Mouse (Mus musculus) CH12.LX (cell line): ENCODE results near the gene Polr2b. TPM values are rescaled to one million over a fixed set of nuclear protein-coding genes. Genes with fewer than 3 reads are reported as not detected.

Experiments used
- DNase-seq: peaks from one replicate; pipeline ENCODE4 v3.0.0-alpha.2; 2013; ENCODE audit errors: extremely low read depth
- H3K27ac ChIP-seq: 2 replicates; pipeline ENCODE4 v1.5.1; 2012; ENCODE audit warnings: low read depth, mild to moderate bottlenecking, control low read depth, moderate library complexity; ENCODE audit not compliant: insufficient read depth
- H3K27me3 ChIP-seq: replicated peaks from 2 replicates; pipeline ENCODE3; 2012; ENCODE audit warnings: inconsistent platforms
- H3K36me3 ChIP-seq, 2 experiments: replicated peaks in 1 of 2; 2 replicates each; pipeline versions ENCODE3 to v1.6.1; 2012; ENCODE audit warnings: inconsistent platforms in 1 of 2, low read length in 1 of 2, mild to moderate bottlenecking in 1 of 2, mixed read lengths in 1 of 2, moderate library complexity in 1 of 2; ENCODE audit not compliant: control insufficient read depth in 1 of 2, insufficient read depth in 1 of 2
- H3K4me1 ChIP-seq, 2 experiments: 2 replicates each; pipeline ENCODE4 v1.6.1; 2012; ENCODE audit warnings: inconsistent platforms in 1 of 2, moderate library complexity in 1 of 2; ENCODE audit not compliant: insufficient read depth in 2 of 2, control insufficient read depth in 1 of 2
- H3K4me2 ChIP-seq: 2 replicates; pipeline ENCODE4 v1.6.1; 2012; ENCODE audit warnings: low read depth, mild to moderate bottlenecking, control low read depth; ENCODE audit not compliant: poor library complexity, insufficient read depth, severe bottlenecking
- H3K4me3 ChIP-seq, 3 experiments: fragments of 150-350 bp in 1 of 3; sonication (generic) in 1 of 3; replicated peaks in 1 of 3; 2 replicates each; pipeline versions ENCODE3 to v1.5.1; 2011 to 2012; ENCODE audit warnings: low read depth in 2 of 3, low read length in 2 of 3, mild to moderate bottlenecking in 2 of 3, moderate library complexity in 2 of 3, control low read depth in 1 of 3, improper control_type of control experiment in 1 of 3, inconsistent platforms in 1 of 3, mixed read lengths in 1 of 3; ENCODE audit not compliant: poor library complexity in 1 of 3
- H3K79me2 ChIP-seq: replicated peaks from 2 replicates; pipeline ENCODE4 v1.6.1; 2012; ENCODE audit warnings: mild to moderate bottlenecking, moderate library complexity; ENCODE audit not compliant: control insufficient read depth, poor library complexity, insufficient read depth, severe bottlenecking; ENCODE audit errors: extremely low read depth
- H3K9ac ChIP-seq: 2 replicates; pipeline ENCODE4 v1.6.1; 2012; ENCODE audit warnings: low read depth, mild to moderate bottlenecking, control low read depth, moderate library complexity; ENCODE audit not compliant: insufficient read depth
- H3K9me3 ChIP-seq: replicated peaks from 2 replicates; pipeline ENCODE3; 2012; ENCODE audit warnings: low read length, inconsistent platforms, mixed read lengths
- BHLHE40 ChIP-seq: IDR thresholded peaks from 2 replicates; pipeline ENCODE4 v1.6.1; 2011; ENCODE audit warnings: mild to moderate bottlenecking, low read depth, low read length, improper control_type of control experiment
- CHD1 ChIP-seq: IDR thresholded peaks from 2 replicates; pipeline ENCODE4 v1.6.1; 2012; ENCODE audit warnings: low read depth, low read length, improper control_type of control experiment, inconsistent platforms
- CTCF ChIP-seq, 2 experiments: IDR thresholded peaks in 1 of 2; conservative IDR thresholded peaks in 1 of 2; 2 replicates each; pipeline ENCODE4 v1.5.1; 2011 to 2012; ENCODE audit warnings: low read depth in 2 of 2, low read length in 2 of 2, improper control_type of control experiment in 1 of 2, inconsistent platforms in 1 of 2, mild to moderate bottlenecking in 1 of 2, moderate library complexity in 1 of 2
- ELF1 ChIP-seq: IDR thresholded peaks from 2 replicates; pipeline ENCODE4 v1.6.1; 2014; ENCODE audit warnings: low read depth, mild to moderate bottlenecking, inconsistent platforms, low read length, improper control_type of control experiment
- ETS1 ChIP-seq: conservative IDR thresholded peaks from 2 replicates; pipeline ENCODE4 v1.6.1; 2012; ENCODE audit warnings: low read depth, mild to moderate bottlenecking, inconsistent platforms, low read length, improper control_type of control experiment, moderate library complexity
- GABPA ChIP-seq: IDR thresholded peaks from 2 replicates; pipeline ENCODE4 v1.6.1; 2012; ENCODE audit warnings: low read depth, low read length, improper control_type of control experiment, inconsistent platforms; ENCODE audit not compliant: insufficient replicate concordance
- HCFC1 ChIP-seq: IDR thresholded peaks from 2 replicates; pipeline ENCODE4 v1.6.1; 2012; ENCODE audit warnings: low read depth, mild to moderate bottlenecking, inconsistent platforms, low read length, improper control_type of control experiment
- JUN ChIP-seq: IDR thresholded peaks from 2 replicates; pipeline ENCODE4 v1.6.1; 2011; ENCODE audit warnings: low read depth, mild to moderate bottlenecking, low read length, improper control_type of control experiment, moderate library complexity; ENCODE audit not compliant: insufficient read depth
- KAT2A ChIP-seq: IDR thresholded peaks from 2 replicates; pipeline ENCODE4 v1.6.1; 2012; ENCODE audit warnings: low read length, improper control_type of control experiment, inconsistent platforms; ENCODE audit not compliant: insufficient replicate concordance
- MAFK ChIP-seq: IDR thresholded peaks from 2 replicates; pipeline ENCODE4 v1.6.1; 2011; ENCODE audit warnings: low read length, improper control_type of control experiment; ENCODE audit not compliant: insufficient replicate concordance
- MAX ChIP-seq: IDR thresholded peaks from 2 replicates; pipeline ENCODE4 v1.6.1; 2011; ENCODE audit warnings: low read length, improper control_type of control experiment
- MXI1 ChIP-seq: IDR thresholded peaks from 2 replicates; pipeline ENCODE4 v1.6.1; 2011; ENCODE audit warnings: mild to moderate bottlenecking, low read depth, low read length, improper control_type of control experiment
- MYC ChIP-seq: IDR thresholded peaks from 2 replicates; pipeline ENCODE4 v1.6.1; 2011; ENCODE audit warnings: low read depth, mild to moderate bottlenecking, improper control_type of control experiment, low read length
- NRF1 ChIP-seq: IDR thresholded peaks from 2 replicates; pipeline ENCODE4 v1.6.1; 2014; ENCODE audit warnings: low read depth, mild to moderate bottlenecking, inconsistent platforms, low read length, improper control_type of control experiment, moderate library complexity
- PAX5 ChIP-seq: IDR thresholded peaks from 2 replicates; pipeline ENCODE4 v1.6.1; 2012; ENCODE audit warnings: low read length, inconsistent platforms, mixed read lengths
- POLR2A ChIP-seq: IDR thresholded peaks from 2 replicates; pipeline ENCODE4 v1.6.1; 2011; ENCODE audit warnings: low read depth, mild to moderate bottlenecking, improper control_type of control experiment, low read length
- POLR2AphosphoS2 ChIP-seq: IDR thresholded peaks from 2 replicates; pipeline ENCODE4 v1.6.1; 2011; ENCODE audit warnings: low read depth, low read length, improper control_type of control experiment
- RAD21 ChIP-seq: IDR thresholded peaks from 2 replicates; pipeline ENCODE4 v1.6.1; 2011; ENCODE audit warnings: low read depth, mild to moderate bottlenecking, low read length, improper control_type of control experiment, moderate library complexity
- SIN3A ChIP-seq: IDR thresholded peaks from 2 replicates; pipeline ENCODE4 v1.6.1; 2012; ENCODE audit warnings: low read length, improper control_type of control experiment, inconsistent platforms
- SMC3 ChIP-seq: IDR thresholded peaks from 2 replicates; pipeline ENCODE4 v1.6.1; 2011; ENCODE audit warnings: low read depth, low read length, improper control_type of control experiment
- TCF12 ChIP-seq: IDR thresholded peaks from 2 replicates; pipeline ENCODE4 v1.6.1; 2014; ENCODE audit warnings: low read depth, mild to moderate bottlenecking, inconsistent platforms, low read length, improper control_type of control experiment
- UBTF ChIP-seq: IDR thresholded peaks from 2 replicates; pipeline ENCODE4 v1.6.1; 2012; ENCODE audit warnings: low read depth, mild to moderate bottlenecking, inconsistent platforms, low read length, improper control_type of control experiment, moderate library complexity
- USF1 ChIP-seq: IDR thresholded peaks from 2 replicates; pipeline ENCODE4 v1.6.1; 2014; ENCODE audit warnings: low read depth, mild to moderate bottlenecking, inconsistent platforms, low read length, improper control_type of control experiment
- USF2 ChIP-seq: conservative IDR thresholded peaks from 2 replicates; pipeline ENCODE4 v1.6.1; 2011; ENCODE audit warnings: low read depth, low read length, improper control_type of control experiment
- ZC3H11A ChIP-seq: IDR thresholded peaks from 2 replicates; pipeline ENCODE4 v1.6.1; 2012; ENCODE audit warnings: low read depth, mild to moderate bottlenecking, inconsistent platforms, low read length, improper control_type of control experiment
- ZKSCAN1 ChIP-seq: IDR thresholded peaks from 2 replicates; pipeline ENCODE4 v1.6.1; 2012; ENCODE audit warnings: low read depth, inconsistent platforms, low read length, improper control_type of control experiment, borderline replicate concordance
- ZMIZ1 ChIP-seq: IDR thresholded peaks from 2 replicates; pipeline ENCODE4 v1.6.1; 2012; ENCODE audit warnings: low read depth, mild to moderate bottlenecking, inconsistent platforms, low read length, improper control_type of control experiment
- ZNF384 ChIP-seq: IDR thresholded peaks from 2 replicates; pipeline ENCODE4 v1.6.1; 2012; ENCODE audit warnings: low read depth, low read length, improper control_type of control experiment, inconsistent platforms
- dilution Hi-C: fragments of 300-500 bp; cut with MboI; formaldehyde crosslinking; loops from 2 replicates; pipeline ENCODE4 v1.14.3; 2020; ENCODE audit warnings: low sequenced_read_pairs; ENCODE audit not compliant: extremely low pct_unique_long_range_greater_than_20kb, extremely low pct_ligation_motif_present
- in situ Hi-C: fragments of 300-500 bp; cut with MboI; formaldehyde crosslinking; loops from 3 replicates; pipeline ENCODE4 v1.14.3; 2019; ENCODE audit warnings: low sequenced_read_pairs, low pct_ligation_motif_present, low pct_unique_long_range_greater_than_20kb, mixed read lengths
- polyA plus RNA-seq: library from polyadenylated mRNA; unstranded; fragments of >175 nt; gene quantifications from 2 replicates; pipeline ENCODE4 v1.2.1, GENCODE M21; 2012; ENCODE audit warnings: low read depth; ENCODE audit not compliant: insufficient read length
- total RNA-seq, 2 experiments: library from RNA; depleted of rRNA; stranded (reverse); fragments of 300-350 nt in 1 of 2; fragments of >200 nt in 1 of 2; gene quantifications; 2 replicates each; pipeline ENCODE4 v1.2.3; 2012 to 2014

Polr2b gene
- total and polyA plus RNA-seq, 3 experiments = 88.0 to 133 (median 119) TPM

GRCm38 (mm10) chr5:77340033-77340432 lies 30.1 kb downstream of the Polr2b start:
- H3K9me3 ChIP-seq = no peaks in the 10 kb centered on the region
- dilution Hi-C loops = no loop called here
- H3K27ac ChIP-seq = no peak overlapping the region
- TF ChIP-seq PAX5 (no peak), SIN3A (no peak), GABPA (no peak), MAFK (no peak), ETS1 (no peak), USF1 (no peak), SMC3 (no peak), MYC (no peak), USF2 (no peak), POLR2AphosphoS2 (no peak), JUN (no peak), ZC3H11A (no peak), KAT2A (no peak), MXI1 (no peak), ZKSCAN1 (no peak)
- DNase-seq = no peak
- H3K9ac ChIP-seq = no peak overlapping the region
- no peaks in the 10 kb centered on the region for H3K27me3 ChIP-seq
- in situ Hi-C loops = no loop called here
- no peak overlapping the region for H3K4me2 ChIP-seq
- H3K4me1 ChIP-seq = no peaks in the 10 kb centered on the region
- H3K79me2 ChIP-seq = no peaks in the 10 kb centered on the region; the same call in 1 of the 2 replicates
- no peak overlapping the region for H3K4me3 ChIP-seq
- peaks cover 74 to 97% of the 10 kb centered on the region in 2 experiments for H3K36me3 ChIP-seq

DNA sequence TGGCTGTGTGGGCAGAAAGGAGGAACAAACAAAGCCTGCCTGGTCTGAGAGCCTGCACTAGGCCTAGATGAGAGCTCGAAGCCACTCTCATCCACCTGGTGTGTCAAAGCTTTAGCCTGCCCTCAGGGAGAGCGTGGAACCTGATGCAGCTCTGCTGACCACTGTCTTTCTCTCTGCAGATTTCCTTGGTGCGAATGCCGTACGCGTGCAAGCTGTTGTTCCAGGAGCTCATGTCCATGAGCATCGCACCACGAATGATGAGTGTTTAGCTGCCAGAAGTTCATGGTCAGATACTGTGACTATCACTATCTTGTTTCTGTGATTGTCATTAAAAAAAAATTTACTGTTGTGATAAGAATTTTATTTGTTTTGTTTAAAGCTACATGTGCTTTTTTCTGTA lies 39.0 kb downstream of the Polr2b start:
- H3K36me3 ChIP-seq = peaks cover 44 to 70% of the 10 kb centered on the region in 2 experiments
- no peak for TF ChIP-seq ETS1
- TF ChIP-seq SMC3 = no peak
- TF ChIP-seq ZKSCAN1 = no peak
- TF ChIP-seq TCF12 = no peak
- TF ChIP-seq HCFC1 = no peak
- TF ChIP-seq CTCF (conservative IDR thresholded peaks at IDR 0.05 in 1 of 2, IDR thresholded peaks at IDR 0.05 in 1 of 2; ENCODE audit: low read depth in 2 of 2, low read length in 2 of 2) = no peak
- no peak for TF ChIP-seq MAX
- TF ChIP-seq KAT2A = no peak
- no peak for TF ChIP-seq BHLHE40
- no peak for TF ChIP-seq CHD1
- no peak for TF ChIP-seq POLR2A
- no peak for TF ChIP-seq ELF1
- no peak for TF ChIP-seq RAD21
- no peak for TF ChIP-seq ZNF384
- TF ChIP-seq NRF1 = no peak
- TF ChIP-seq UBTF = no peak
- no peak for TF ChIP-seq ZMIZ1
- H3K4me1 ChIP-seq = peaks cover 0 to 5% of the 10 kb centered on the region in 2 experiments; a peak in 2 of 4 replicates
- H3K27me3 ChIP-seq = no peaks in the 10 kb centered on the region
- dilution Hi-C loops (no loop called here), in situ Hi-C loops (no loop called here)
- H3K9me3 ChIP-seq = no peaks in the 10 kb centered on the region
- H3K79me2 ChIP-seq = no peaks in the 10 kb centered on the region
- no peak overlapping the region for H3K27ac ChIP-seq
- H3K4me3 ChIP-seq = no peak overlapping the region
- no peak overlapping the region for H3K4me2 ChIP-seq
- no peak overlapping the region for H3K9ac ChIP-seq
- no peak for DNase-seq
